Mouse (Mus musculus) cortical plate, adult 2 months (tissue): Measurements from ENCODE around the gene Wwp2.

ENCODE experiments used
- CTCF ChIP-seq: fragments of 200-500 bp; IDR thresholded peaks from 2 replicates; pipeline ENCODE4 v1.5.1; 2011; ENCODE audit warnings: mild to moderate bottlenecking, control low read depth, low read length; ENCODE audit not compliant: insufficient read depth; ENCODE audit errors: extremely low read depth
- POLR2A ChIP-seq: fragments of 200-500 bp; IDR thresholded peaks from 2 replicates; pipeline ENCODE4 v1.6.1; 2011; ENCODE audit warnings: mild to moderate bottlenecking, low read length, control low read depth; ENCODE audit not compliant: insufficient read depth; ENCODE audit errors: extremely low read depth

DNA sequence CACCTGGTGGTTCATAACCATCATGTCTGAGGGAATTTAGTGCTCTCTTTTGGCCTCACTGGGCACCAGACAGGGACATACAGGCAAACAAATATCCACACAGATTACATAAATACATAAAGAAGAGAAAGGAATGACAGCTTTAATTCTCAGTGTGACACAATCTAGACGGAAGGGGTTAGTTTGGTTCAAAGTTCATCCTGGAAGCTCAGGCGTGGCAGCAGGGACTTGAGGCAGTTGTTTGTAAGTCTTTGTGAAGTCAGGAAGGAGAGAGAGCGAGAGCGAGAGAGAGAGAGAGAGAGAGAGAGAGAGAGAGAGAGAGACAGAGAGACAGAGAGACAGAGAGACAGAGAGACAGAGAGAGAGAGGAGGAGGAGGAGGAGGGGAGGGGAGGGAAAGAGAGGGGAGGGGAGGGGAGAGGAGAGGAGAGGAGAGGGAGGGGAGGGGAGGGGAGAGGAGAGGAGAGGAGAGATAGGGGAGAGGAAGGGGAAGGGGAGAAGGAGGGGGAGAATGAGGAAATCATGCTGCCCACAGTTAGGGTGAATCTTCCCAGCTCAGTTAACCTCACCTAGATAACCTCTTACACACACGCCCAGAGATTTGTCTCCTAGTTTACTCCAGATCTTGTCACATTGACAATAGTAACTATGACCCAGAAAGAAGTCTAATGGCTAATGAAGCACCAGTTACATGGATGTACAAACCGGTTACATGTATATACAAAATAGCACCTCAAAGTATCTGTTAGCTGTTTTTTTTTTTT lies 158.0 kb downstream of the Wwp2 start:
- TF ChIP-seq CTCF (no peak), POLR2A (no peak)
